Mouse (Mus musculus) midbrain, postnatal 0 days (tissue): ENCODE results near the gene Mthfr. TPM values are rescaled to one million over a fixed set of nuclear protein-coding genes. Genes with fewer than 3 reads are reported as not detected.

Experiments used
- ATAC-seq: fragments of 200-750 bp; cut with Nextera tagmentation; 2 replicates; pipeline ENCODE4 v1.8.0; 2017; ENCODE audit warnings: moderate number of reproducible peaks, mild to moderate bottlenecking, moderate TSS enrichment, moderate library complexity; ENCODE audit not compliant: low FRiP score
- DNase-seq: peaks from one replicate; pipeline ENCODE4 v3.0.0-alpha.2; 2015; ENCODE audit warnings: low spot score
- H3K27ac ChIP-seq: fragments of 300-500 bp; sonication (generic); 2 replicates; pipeline ENCODE4 v1.5.1; 2014; ENCODE audit warnings: low read depth, mild to moderate bottlenecking, low read length, mixed read lengths
- H3K27me3 ChIP-seq: fragments of 300-500 bp; sonication (generic); 2 replicates; pipeline ENCODE4 v1.6.1; 2014; ENCODE audit warnings: low read length, control low read depth, mixed read lengths; ENCODE audit not compliant: insufficient read depth
- H3K36me3 ChIP-seq: fragments of 300-500 bp; sonication (generic); 2 replicates; pipeline ENCODE4 v1.6.1; 2014; ENCODE audit warnings: low read length, control low read depth, mixed read lengths; ENCODE audit not compliant: insufficient read depth
- H3K4me1 ChIP-seq: fragments of 300-500 bp; sonication (generic); 2 replicates; pipeline ENCODE4 v1.6.1; 2014; ENCODE audit warnings: mild to moderate bottlenecking, control low read depth, antibody characterized with exemption, low read length, mixed read lengths; ENCODE audit not compliant: insufficient read depth
- H3K4me2 ChIP-seq: fragments of 300-500 bp; sonication (generic); 2 replicates; pipeline ENCODE4 v1.6.1; 2014; ENCODE audit warnings: low read depth, mild to moderate bottlenecking, low read length, mixed read lengths; ENCODE audit not compliant: poor library complexity, severe bottlenecking
- H3K4me3 ChIP-seq: fragments of 300-500 bp; sonication (generic); 2 replicates; pipeline ENCODE4 v1.5.1; 2014; ENCODE audit warnings: low read depth, mild to moderate bottlenecking, low read length, moderate library complexity
- H3K9ac ChIP-seq: fragments of 300-500 bp; sonication (generic); replicated peaks from 2 replicates; pipeline ENCODE4 v1.6.1; 2014; ENCODE audit warnings: mild to moderate bottlenecking, low read length, moderate library complexity, mixed read lengths; ENCODE audit not compliant: poor library complexity, severe bottlenecking
- H3K9me3 ChIP-seq: fragments of 300-500 bp; sonication (generic); 2 replicates; pipeline ENCODE4 v1.6.1; 2016; ENCODE audit warnings: low read length, control low read depth
- CTCF ChIP-seq: IDR thresholded peaks from 2 replicates; pipeline ENCODE4 v1.5.1; 2016; ENCODE audit warnings: antibody characterized with exemption, mild to moderate bottlenecking
- WGBS: fragments of 180-500 bp; shearing (Covaris S2); extraction: QIAGEN DNeasy Blood & Tissue Kit; methylation state at CpG from one replicate; pipeline ENCODE4 v1.1.7; 2014; 5-methylcytosine and 5-hydroxymethylcytosine counted together
- polyA plus RNA-seq: library from polyadenylated mRNA; unstranded; fragments of >200 nt; fragmentation: Nextera tagmentation; extraction: Ambion mirVana; gene quantifications from 2 replicates; pipeline ENCODE4 v1.2.1, GENCODE M21; 2015
- total RNA-seq: library from RNA; depleted of rRNA; stranded (reverse); fragments of >200 nt; gene quantifications from 2 replicates; pipeline ENCODE4 v1.2.3, GENCODE M21; 2014; rRNA removed

The Mthfr gene
- 34.4 and 51.1 TPM in 2 replicates for total RNA-seq
- 10.1 and 12.4 TPM in 2 replicates for polyA plus RNA-seq

- H3K4me3 ChIP-seq, result peak within 1 kb of the TSS; percentile 83
- ATAC-seq (peak; percentile 94), DNase-seq (peak; percentile 100)
- no peaks in the 10 kb centered on the region for H3K9me3 ChIP-seq
- H3K4me1 ChIP-seq, result peaks cover 20% of the 10 kb centered on the region
- peak within 1 kb of the TSS; percentile 91 for H3K9ac ChIP-seq
- H3K27me3 ChIP-seq, result no peaks in the 10 kb centered on the region
- WGBS, result under 1% methylated on average over 54 of the region's 54 CpGs
- TF ChIP-seq CTCF, result no peak
- H3K36me3 ChIP-seq, result peaks cover 3% of the 10 kb centered on the region; the same call in 1 of the 2 replicates
- H3K4me2 ChIP-seq, result peak within 1 kb of the TSS; percentile 77
- peak within 1 kb of the TSS; percentile 92 for H3K27ac ChIP-seq
Measured at GRCm38 (mm10) chr4:148038600-148039253, at the start of gene Mthfr, which contains the start of gene Clcn6. Gene Mthfr, plus strand, starts transcription at chr4:148039077. Gene Clcn6, minus strand, starts transcription at chr4:148038821.

- H3K4me2 ChIP-seq, result no peak overlapping the region
- WGBS, result 59% methylated on average over 7 of the region's 7 CpGs
- H3K4me1 ChIP-seq, result no peaks in the 10 kb centered on the region
- no peaks in the 10 kb centered on the region for H3K36me3 ChIP-seq
- no peaks in the 10 kb centered on the region for H3K27me3 ChIP-seq
- no peak overlapping the region for H3K9ac ChIP-seq
- ATAC-seq, result no peak
- no peak for DNase-seq
- no peak overlapping the region for H3K4me3 ChIP-seq
- no peaks in the 10 kb centered on the region for H3K9me3 ChIP-seq
- no peak for TF ChIP-seq CTCF
- H3K27ac ChIP-seq, result no peak overlapping the region
Measured at GRCm38 (mm10) chr4:147993571-147994095, 45.2 kb upstream of the Mthfr start.

- no peak overlapping the region for H3K4me2 ChIP-seq
- no peaks in the 10 kb centered on the region for H3K36me3 ChIP-seq
- no peak overlapping the region for H3K4me3 ChIP-seq
- TF ChIP-seq CTCF, result no peak
- H3K4me1 ChIP-seq, result peaks cover 3% of the 10 kb centered on the region; the same call in 1 of the 2 replicates
- DNase-seq, result no peak
- WGBS, result 83% methylated on average over 3 of the region's 3 CpGs
- no peak overlapping the region for H3K9ac ChIP-seq
- no peak overlapping the region for H3K27ac ChIP-seq
- no peaks in the 10 kb centered on the region for H3K27me3 ChIP-seq
- ATAC-seq, result no peak
- H3K9me3 ChIP-seq, result no peaks in the 10 kb centered on the region
Measured at GRCm38 (mm10) chr4:147995311-147995710, 43.6 kb upstream of the Mthfr start.

- no peak within 1 kb of the TSS for H3K4me3 ChIP-seq
- peak; percentile 52; the same call in 1 of the 2 replicates for ATAC-seq
- H3K4me1 ChIP-seq, result peaks cover 5% of the 10 kb centered on the region; the same call in 1 of the 2 replicates
- peak; percentile 44 for DNase-seq
- H3K36me3 ChIP-seq, result peaks cover 21% of the 10 kb centered on the region
- H3K4me2 ChIP-seq, result no peak within 1 kb of the TSS
- H3K27ac ChIP-seq, result peak within 1 kb of the TSS; percentile 32
- WGBS, result 21% methylated on average over 12 of the region's 12 CpGs
- no peaks in the 10 kb centered on the region for H3K27me3 ChIP-seq
- H3K9me3 ChIP-seq, result no peaks in the 10 kb centered on the region
- TF ChIP-seq CTCF, result no peak
- H3K9ac ChIP-seq, result 0 out of 2 replicates have a peak within 1 kb of the TSS, but pooled peaks have one; percentile 2
Measured at GRCm38 (mm10) chr4:148000202-148000772, 38.6 kb upstream of the Mthfr start, which contains the start of gene Nppa. Gene Nppa, plus strand, starts transcription at chr4:148000722.

GRCm38 (mm10) chr4:148001013-148001789 is 37.7 kb upstream of the Mthfr start:
- H3K4me2 ChIP-seq, result no peak overlapping the region
- H3K36me3 ChIP-seq, result peaks cover 29% of the 10 kb centered on the region
- H3K27me3 ChIP-seq, result no peaks in the 10 kb centered on the region
- H3K4me1 ChIP-seq, result peaks cover 5% of the 10 kb centered on the region; the same call in 1 of the 2 replicates
- 0 out of 2 replicates have a peak overlapping the region, but pooled peaks have one; percentile 2 for H3K9ac ChIP-seq
- H3K27ac ChIP-seq, result peak overlapping the region; percentile 18; the same call in 1 of the 2 replicates
- H3K9me3 ChIP-seq, result no peaks in the 10 kb centered on the region
- TF ChIP-seq CTCF, result no peak
- 63% methylated on average over 17 of the region's 17 CpGs for WGBS
- DNase-seq (peak; percentile 38), ATAC-seq (no peak; the same call in 1 of the 2 replicates)
- no peak overlapping the region for H3K4me3 ChIP-seq
